Mouse (Mus musculus): Measurements from ENCODE around the gene Adarb2. TPM values are rescaled to one million over a fixed set of nuclear protein-coding genes. Genes with fewer than 3 reads are reported as not detected.

Gene Adarb2
- polyA plus RNA-seq, 1 experiment from 2014 or later = 0.10 TPM

DNA sequence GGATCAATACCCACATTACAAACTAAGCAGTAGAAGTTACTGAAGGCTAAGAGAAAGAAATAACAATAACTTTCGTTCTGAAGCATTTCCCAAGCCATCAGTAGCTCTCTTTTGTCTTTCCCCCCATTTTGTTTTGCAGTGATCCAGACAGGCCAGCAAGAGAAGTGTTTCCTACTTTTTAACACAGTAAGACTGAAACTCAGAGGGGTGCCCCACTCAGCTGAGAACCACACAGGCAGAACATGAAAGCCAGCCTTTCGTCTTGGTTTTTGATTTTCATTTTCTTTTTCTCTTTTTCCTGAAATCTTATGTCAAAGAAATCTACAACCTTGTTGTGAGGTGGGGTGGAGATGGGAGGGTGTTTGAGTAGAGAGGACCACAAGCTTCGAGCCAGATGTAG lies 255.2 kb downstream of the Adarb2 start:
- WGBS = 68% methylated on average over 3 of the region's 3 CpGs
- Histone ChIP-seq H3K4me1 (replicated peaks) (no peaks in the 10 kb centered on the region), H3K27ac (no peak overlapping the region), H3K9ac (no peak overlapping the region), H3K4me3 (no peak overlapping the region), H3K4me2 (no peak overlapping the region), H3K36me3 (no peaks in the 10 kb centered on the region), H3K9me3 (replicated peaks) (no peaks in the 10 kb centered on the region), H3K27me3 (no peaks in the 10 kb centered on the region)
- no peak for ATAC-seq (replicated peaks; ENCODE audit: insufficient number of reproducible peaks, insufficient read depth, low FRiP score, low read depth)

DNA sequence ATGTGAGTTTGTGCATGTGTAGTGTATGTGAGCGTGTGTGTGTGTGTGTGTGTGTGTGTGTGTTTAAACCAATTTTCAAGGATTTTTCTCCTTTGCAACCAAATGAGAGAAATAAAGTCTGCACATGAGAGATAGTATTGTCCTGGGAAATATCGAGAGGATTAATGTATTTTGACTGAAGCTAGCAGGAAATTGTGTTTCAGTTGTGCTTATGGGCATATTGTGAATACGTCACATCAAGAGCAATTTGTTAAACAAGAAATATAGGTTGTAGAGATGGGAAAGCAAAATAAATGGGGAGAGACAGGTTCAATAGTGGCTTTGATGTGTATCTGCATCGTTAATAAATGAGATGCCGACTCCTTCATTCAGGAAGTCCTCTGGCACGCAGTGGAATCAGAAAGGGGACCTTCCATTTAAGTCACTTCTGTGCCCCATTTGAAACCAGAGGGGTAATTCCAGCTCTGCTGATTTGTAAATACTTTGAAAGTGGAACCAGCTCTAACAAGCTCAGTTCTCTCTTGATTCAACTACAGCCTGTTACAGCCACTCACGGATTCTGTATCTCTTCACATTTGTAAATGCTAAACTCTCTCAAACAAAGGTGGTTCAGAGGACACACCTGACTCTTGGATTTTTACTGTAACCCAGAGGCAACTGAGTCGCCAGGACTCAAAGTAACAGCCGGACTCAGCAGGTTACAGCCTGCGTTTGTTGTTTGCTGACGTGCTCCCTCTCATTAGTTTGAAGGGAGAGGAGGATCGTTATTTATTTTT lies 265.1 kb downstream of the Adarb2 start:
- Histone ChIP-seq H3K4me3 (no peak overlapping the region), H3K9me3 (replicated peaks) (no peaks in the 10 kb centered on the region), H3K27me3 (no peaks in the 10 kb centered on the region), H3K4me1 (replicated peaks) (no peaks in the 10 kb centered on the region), H3K27ac (no peak overlapping the region), H3K9ac (no peak overlapping the region), H3K36me3 (no peaks in the 10 kb centered on the region), H3K4me2 (no peak overlapping the region)
- no peak for ATAC-seq (replicated peaks; ENCODE audit: insufficient number of reproducible peaks, insufficient read depth, low FRiP score, low read depth)
- 73% methylated on average over 12 of the region's 12 CpGs for WGBS

DNA sequence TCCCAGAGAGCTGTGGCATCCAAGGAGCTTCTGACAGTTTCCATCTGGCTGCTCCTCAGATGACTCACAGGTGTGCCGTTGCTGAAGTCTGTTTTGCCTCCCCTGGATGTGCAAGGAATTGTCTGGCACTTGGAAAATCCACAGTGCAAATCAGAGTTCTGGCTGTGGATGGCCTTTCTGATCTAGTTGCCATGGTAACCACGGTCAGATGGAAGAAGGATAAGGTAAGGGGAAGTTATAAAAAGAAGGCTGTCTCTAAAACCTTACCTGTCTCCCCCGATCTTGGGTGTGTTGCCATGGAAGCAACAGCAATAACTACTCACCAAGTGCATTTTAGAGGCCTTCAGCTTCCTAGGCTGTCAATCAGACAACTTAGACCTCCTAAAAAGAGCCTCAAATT lies 273.6 kb downstream of the Adarb2 start:
- Histone ChIP-seq H3K27ac (no peak overlapping the region), H3K9me3 (replicated peaks) (no peaks in the 10 kb centered on the region), H3K4me3 (no peak overlapping the region), H3K9ac (no peak overlapping the region), H3K4me1 (replicated peaks) (no peaks in the 10 kb centered on the region), H3K27me3 (no peaks in the 10 kb centered on the region), H3K4me2 (no peak overlapping the region), H3K36me3 (no peaks in the 10 kb centered on the region)
- ATAC-seq (replicated peaks; ENCODE audit: insufficient number of reproducible peaks, insufficient read depth, low FRiP score, low read depth) = no peak
- WGBS = 60% methylated on average over 3 of the region's 3 CpGs

DNA sequence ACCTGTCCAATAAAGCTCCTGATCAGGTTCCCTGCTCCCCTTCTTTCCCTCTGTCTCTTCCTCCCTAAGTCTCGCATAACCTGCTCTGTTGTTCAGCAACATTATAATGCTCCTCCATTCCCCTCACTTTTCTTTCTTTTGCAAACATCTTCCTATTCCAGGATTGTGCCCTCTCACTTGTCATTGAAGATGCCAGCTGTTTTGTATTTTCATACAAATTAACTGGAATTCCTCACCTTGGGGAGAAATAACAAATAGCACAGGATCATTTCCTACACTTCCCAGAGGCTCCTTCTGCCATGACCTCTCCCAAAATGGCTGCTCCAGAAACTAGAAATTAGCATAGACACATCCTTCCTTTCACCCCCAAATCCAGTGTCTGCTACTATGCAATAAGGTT lies 276.1 kb downstream of the Adarb2 start:
- WGBS = 87% methylated on average over 1 of the region's 1 CpGs
- no peak overlapping the region for H3K27ac ChIP-seq
- no peaks in the 10 kb centered on the region for H3K36me3 ChIP-seq
- no peak overlapping the region for H3K4me2 ChIP-seq
- H3K9me3 ChIP-seq (replicated peaks) = no peaks in the 10 kb centered on the region
- H3K9ac ChIP-seq = no peak overlapping the region
- no peaks in the 10 kb centered on the region for H3K27me3 ChIP-seq
- no peak for ATAC-seq (replicated peaks; ENCODE audit: insufficient number of reproducible peaks, insufficient read depth, low FRiP score, low read depth)
- no peak overlapping the region for H3K4me3 ChIP-seq
- H3K4me1 ChIP-seq (replicated peaks) = no peaks in the 10 kb centered on the region

DNA sequence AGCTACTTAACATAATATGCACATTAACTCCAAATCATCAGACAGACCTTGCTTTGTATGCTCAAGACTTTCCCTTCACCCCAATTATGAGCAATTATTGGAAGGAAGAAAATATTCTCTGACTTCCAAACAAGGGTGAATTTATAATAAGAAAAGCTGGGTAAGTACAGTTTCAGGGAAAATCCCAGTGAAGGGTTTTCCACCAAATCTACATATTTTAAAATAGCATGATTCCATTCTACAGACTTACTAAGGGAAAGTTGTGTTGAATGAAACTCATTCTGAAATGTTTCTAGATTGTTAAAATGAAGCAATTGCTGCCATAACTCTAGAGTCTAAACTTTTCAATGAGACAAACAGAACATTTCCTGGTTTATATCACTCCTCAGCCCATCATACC lies 277.3 kb downstream of the Adarb2 start:
- Histone ChIP-seq H3K9me3 (replicated peaks) (no peaks in the 10 kb centered on the region), H3K9ac (no peak overlapping the region), H3K4me2 (no peak overlapping the region), H3K4me1 (replicated peaks) (no peaks in the 10 kb centered on the region), H3K27me3 (no peaks in the 10 kb centered on the region), H3K36me3 (no peaks in the 10 kb centered on the region), H3K4me3 (no peak overlapping the region), H3K27ac (no peak overlapping the region)
- ATAC-seq (replicated peaks; ENCODE audit: insufficient number of reproducible peaks, insufficient read depth, low FRiP score, low read depth) = no peak

DNA sequence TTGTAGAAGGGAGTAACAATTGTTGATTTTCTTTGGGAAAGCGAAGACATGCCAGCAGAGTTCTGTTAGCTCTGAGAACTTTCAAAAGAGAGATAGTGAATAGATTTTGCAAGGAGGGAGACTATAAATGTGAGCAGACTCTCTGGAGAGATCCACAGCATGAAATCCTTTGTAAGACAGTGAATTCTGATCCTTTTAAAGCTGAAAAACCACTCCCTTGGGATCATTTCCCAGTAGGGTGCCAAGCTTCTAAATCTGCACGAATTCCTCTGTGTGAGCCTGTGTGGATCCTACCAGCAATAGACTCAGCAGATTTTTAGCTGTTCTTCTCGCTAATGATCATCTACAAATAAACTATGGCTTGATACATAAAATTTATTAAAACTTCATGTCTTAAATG lies 278.7 kb downstream of the Adarb2 start:
- no peak overlapping the region for H3K27ac ChIP-seq
- H3K9ac ChIP-seq = no peak overlapping the region
- 58% methylated on average over 3 of the region's 3 CpGs for WGBS
- no peak overlapping the region for H3K4me3 ChIP-seq
- no peak for ATAC-seq (replicated peaks; ENCODE audit: insufficient number of reproducible peaks, insufficient read depth, low FRiP score, low read depth)
- H3K9me3 ChIP-seq (replicated peaks) = no peaks in the 10 kb centered on the region
- H3K4me2 ChIP-seq = no peak overlapping the region
- H3K27me3 ChIP-seq = no peaks in the 10 kb centered on the region
- no peaks in the 10 kb centered on the region for H3K36me3 ChIP-seq
- no peaks in the 10 kb centered on the region for H3K4me1 ChIP-seq (replicated peaks)

DNA sequence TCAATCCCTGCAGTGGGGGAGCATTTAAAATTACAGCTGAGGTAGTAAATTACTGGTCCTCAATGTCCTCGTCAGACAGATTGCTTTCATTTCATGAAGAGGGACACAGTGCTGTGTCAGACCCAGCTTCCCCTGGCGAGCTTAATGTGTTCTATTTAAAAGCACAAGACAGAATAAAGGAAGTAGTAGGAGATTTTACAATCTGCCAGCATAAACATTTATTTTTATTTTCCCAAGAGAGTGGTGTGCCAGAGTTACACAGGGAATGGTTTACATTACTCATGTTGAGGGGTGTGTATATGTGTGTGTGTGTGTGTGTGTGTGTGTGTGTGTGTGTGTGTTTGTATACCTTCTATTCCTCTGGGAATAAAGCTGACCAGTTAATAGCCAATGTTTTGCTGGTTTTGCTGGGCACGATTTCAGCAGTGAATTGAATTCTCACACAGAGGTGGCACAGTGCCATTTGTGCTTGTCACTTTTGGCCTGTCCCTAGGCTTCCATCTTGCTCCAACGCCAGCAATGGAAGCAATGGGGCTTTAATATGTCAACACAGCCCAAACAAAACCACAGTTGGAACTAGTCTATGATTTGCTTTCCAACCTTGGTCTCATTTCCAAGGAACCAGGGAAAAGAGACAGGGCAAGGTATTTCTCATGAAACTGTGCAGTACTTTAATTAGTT lies 282.1 kb downstream of the Adarb2 start:
- H3K4me2 ChIP-seq = no peak overlapping the region
- ATAC-seq (replicated peaks; ENCODE audit: insufficient number of reproducible peaks, insufficient read depth, low FRiP score, low read depth) = peak; percentile 66
- H3K36me3 ChIP-seq = no peaks in the 10 kb centered on the region
- no peaks in the 10 kb centered on the region for H3K4me1 ChIP-seq (replicated peaks)
- no peak overlapping the region for H3K4me3 ChIP-seq
- no peak overlapping the region for H3K9ac ChIP-seq
- no peaks in the 10 kb centered on the region for H3K27me3 ChIP-seq
- 38% methylated on average over 4 of the region's 4 CpGs for WGBS
- no peak overlapping the region for H3K27ac ChIP-seq
- H3K9me3 ChIP-seq (replicated peaks) = no peaks in the 10 kb centered on the region

DNA sequence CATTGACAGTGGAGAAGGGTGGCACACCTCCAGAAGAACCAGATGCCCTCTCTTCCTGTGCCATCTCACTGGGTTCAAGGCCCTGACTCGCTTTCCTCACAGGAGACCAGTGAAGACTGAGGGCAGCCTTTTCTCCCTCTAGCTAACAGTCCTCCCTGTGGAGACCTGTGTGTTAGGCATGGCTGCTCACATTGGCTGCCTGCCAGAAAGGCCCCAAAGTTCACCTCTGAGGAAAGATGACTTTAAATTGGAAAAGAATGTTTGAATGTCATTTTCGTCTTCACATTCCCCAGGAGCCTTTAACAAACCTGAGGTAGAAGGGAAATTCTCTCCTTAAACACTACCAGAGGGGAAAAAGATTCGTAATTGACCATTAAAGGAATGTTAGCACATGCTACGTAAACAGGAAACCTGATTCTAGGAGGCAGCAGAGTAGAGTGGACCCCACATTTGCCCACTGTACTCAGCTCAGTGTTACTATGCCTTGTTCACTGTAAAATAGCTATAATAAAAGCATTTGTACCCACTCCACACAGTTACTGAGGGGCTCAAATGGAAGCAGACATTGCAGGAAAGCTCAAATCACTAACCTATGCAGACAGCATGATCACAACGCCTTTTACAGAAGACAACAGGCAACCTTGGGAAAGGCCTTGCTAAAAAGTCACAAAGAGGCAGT lies 285.2 kb downstream of the Adarb2 start:
- no peak for ATAC-seq (replicated peaks; ENCODE audit: insufficient number of reproducible peaks, insufficient read depth, low FRiP score, low read depth)
- H3K4me3 ChIP-seq = no peak overlapping the region
- no peaks in the 10 kb centered on the region for H3K9me3 ChIP-seq (replicated peaks)
- H3K27ac ChIP-seq = no peak overlapping the region
- H3K9ac ChIP-seq = no peak overlapping the region
- H3K27me3 ChIP-seq = no peaks in the 10 kb centered on the region
- WGBS = 62% methylated on average over 5 of the region's 5 CpGs
- no peak overlapping the region for H3K4me2 ChIP-seq
- H3K4me1 ChIP-seq (replicated peaks) = no peaks in the 10 kb centered on the region
- no peaks in the 10 kb centered on the region for H3K36me3 ChIP-seq

DNA sequence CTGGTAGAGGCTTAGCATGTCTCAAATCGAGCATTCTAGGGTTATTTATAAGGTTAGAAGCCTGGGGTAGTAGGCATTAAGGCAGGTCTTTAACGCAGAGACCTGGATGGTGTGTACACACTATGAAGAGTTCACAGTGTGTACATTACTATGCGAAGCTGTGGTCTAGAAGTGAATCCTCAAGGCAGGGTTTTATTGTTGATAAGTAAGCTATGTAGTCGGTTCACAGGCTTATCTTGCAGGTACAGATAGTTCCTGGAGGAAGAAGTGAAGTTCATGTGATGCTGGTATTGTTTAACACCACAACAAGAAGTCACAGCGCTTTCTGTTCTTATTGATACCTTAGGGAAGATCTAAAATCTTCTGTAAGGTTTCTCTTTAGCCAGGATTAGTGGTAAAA lies 290.7 kb downstream of the Adarb2 start:
- no peak overlapping the region for H3K4me2 ChIP-seq
- 64% methylated on average over 5 of the region's 5 CpGs for WGBS
- H3K27me3 ChIP-seq = no peaks in the 10 kb centered on the region
- no peak overlapping the region for H3K4me3 ChIP-seq
- H3K4me1 ChIP-seq (replicated peaks) = no peaks in the 10 kb centered on the region
- ATAC-seq (replicated peaks; ENCODE audit: insufficient number of reproducible peaks, insufficient read depth, low FRiP score, low read depth) = no peak
- H3K9me3 ChIP-seq (replicated peaks) = no peaks in the 10 kb centered on the region
- no peak overlapping the region for H3K9ac ChIP-seq
- no peaks in the 10 kb centered on the region for H3K36me3 ChIP-seq
- H3K27ac ChIP-seq = no peak overlapping the region

DNA sequence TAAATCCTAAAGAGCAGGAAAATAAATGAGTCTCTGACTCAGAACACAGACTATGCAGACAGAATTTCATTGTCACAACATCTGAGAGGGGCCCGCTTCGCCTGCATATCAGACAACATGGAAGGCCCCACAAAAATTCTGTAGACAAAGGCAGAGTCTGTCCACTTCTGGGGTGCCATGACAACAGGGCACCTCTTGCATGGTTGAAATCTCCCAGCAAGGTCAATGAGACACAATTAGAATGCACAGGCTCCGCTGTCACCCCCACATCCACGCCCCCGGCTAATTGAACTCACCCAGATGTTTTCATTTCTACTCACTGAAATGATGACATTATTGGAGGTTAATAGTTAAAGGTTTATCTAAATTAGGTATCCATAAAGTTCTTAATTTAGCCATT lies 296.9 kb downstream of the Adarb2 start:
- no peak overlapping the region for H3K27ac ChIP-seq
- H3K4me3 ChIP-seq = no peak overlapping the region
- no peaks in the 10 kb centered on the region for H3K4me1 ChIP-seq (replicated peaks)
- no peaks in the 10 kb centered on the region for H3K27me3 ChIP-seq
- no peaks in the 10 kb centered on the region for H3K9me3 ChIP-seq (replicated peaks)
- H3K9ac ChIP-seq = no peak overlapping the region
- 86% methylated on average over 5 of the region's 5 CpGs for WGBS
- ATAC-seq (replicated peaks; ENCODE audit: insufficient number of reproducible peaks, insufficient read depth, low FRiP score, low read depth) = no peak
- H3K4me2 ChIP-seq = no peak overlapping the region
- no peaks in the 10 kb centered on the region for H3K36me3 ChIP-seq

DNA sequence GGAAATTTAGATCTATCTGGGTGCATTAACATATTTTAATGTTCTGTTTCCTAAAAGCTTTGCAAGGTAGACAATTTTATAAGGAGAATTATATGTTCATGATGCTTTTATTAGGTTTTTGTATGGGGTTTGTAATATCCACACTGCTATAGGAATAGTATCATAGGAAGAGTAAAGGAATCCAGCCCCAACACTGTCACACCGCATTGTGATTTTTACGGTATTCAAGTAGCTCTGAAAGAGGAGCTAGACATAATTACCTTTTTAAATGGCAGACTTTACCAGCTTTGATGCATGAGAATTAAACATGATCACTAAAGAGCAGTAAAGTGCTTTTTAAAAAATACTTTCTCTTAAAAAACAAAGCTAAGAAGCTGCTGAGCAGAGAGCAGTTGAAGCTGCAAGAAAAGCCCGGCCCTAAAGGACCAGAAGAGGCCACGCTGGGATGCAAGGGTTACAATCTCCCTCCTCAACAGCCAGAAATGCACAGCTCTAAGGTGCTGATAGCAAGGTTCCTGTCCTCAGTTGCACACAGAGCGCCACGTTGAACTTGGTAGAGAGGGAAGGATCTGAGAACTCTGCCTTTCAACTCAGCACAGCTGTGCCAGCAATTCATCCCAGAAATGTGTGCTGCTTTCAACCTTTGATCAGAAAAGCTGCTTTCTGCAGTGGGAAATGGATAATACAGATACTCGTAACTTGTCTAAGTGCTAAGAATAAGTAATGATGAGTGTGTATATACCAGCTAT lies 308.6 kb downstream of the Adarb2 start:
- H3K9ac ChIP-seq = no peak overlapping the region
- no peaks in the 10 kb centered on the region for H3K27me3 ChIP-seq
- no peak for ATAC-seq (replicated peaks; ENCODE audit: insufficient number of reproducible peaks, insufficient read depth, low FRiP score, low read depth)
- H3K4me2 ChIP-seq = no peak overlapping the region
- no peaks in the 10 kb centered on the region for H3K4me1 ChIP-seq (replicated peaks)
- WGBS = 63% methylated on average over 7 of the region's 7 CpGs
- H3K27ac ChIP-seq = no peak overlapping the region
- no peaks in the 10 kb centered on the region for H3K36me3 ChIP-seq
- no peaks in the 10 kb centered on the region for H3K9me3 ChIP-seq (replicated peaks)
- no peak overlapping the region for H3K4me3 ChIP-seq
